Mouse (Mus musculus) adrenal gland, adult 2 months (tissue): Measurements from ENCODE around the gene Celsr2. TPM values are rescaled to one million over a fixed set of nuclear protein-coding genes. Genes with fewer than 3 reads are reported as not detected.

Experiments
- DNase-seq: peaks from one replicate; pipeline ENCODE4 v3.0.0; 2021
- long read RNA-seq: library from polyadenylated mRNA; stranded (forward); transcript quantifications from one replicate; pipeline ENCODE4 v2.0.0, GENCODE M21; 2021
- polyA plus RNA-seq: library from polyadenylated mRNA; depleted of rRNA; stranded (reverse); fragments of >200 nt; gene quantifications from 2 replicates; pipeline ENCODE4 v1.2.3, GENCODE M21; 2012; rRNA removed
- total RNA-seq, 2 experiments: library from RNA; stranded (reverse); gene quantifications; 2 replicates each; pipeline ENCODE4 v1.2.3; 2021

Celsr2 gene
- total RNA-seq (1 to 10 TPM; 6.1 to 8.3 TPM), polyA plus RNA-seq (9.9 and 17.1 TPM in 2 replicates)
- long read RNA-seq = 0 reads

DNA sequence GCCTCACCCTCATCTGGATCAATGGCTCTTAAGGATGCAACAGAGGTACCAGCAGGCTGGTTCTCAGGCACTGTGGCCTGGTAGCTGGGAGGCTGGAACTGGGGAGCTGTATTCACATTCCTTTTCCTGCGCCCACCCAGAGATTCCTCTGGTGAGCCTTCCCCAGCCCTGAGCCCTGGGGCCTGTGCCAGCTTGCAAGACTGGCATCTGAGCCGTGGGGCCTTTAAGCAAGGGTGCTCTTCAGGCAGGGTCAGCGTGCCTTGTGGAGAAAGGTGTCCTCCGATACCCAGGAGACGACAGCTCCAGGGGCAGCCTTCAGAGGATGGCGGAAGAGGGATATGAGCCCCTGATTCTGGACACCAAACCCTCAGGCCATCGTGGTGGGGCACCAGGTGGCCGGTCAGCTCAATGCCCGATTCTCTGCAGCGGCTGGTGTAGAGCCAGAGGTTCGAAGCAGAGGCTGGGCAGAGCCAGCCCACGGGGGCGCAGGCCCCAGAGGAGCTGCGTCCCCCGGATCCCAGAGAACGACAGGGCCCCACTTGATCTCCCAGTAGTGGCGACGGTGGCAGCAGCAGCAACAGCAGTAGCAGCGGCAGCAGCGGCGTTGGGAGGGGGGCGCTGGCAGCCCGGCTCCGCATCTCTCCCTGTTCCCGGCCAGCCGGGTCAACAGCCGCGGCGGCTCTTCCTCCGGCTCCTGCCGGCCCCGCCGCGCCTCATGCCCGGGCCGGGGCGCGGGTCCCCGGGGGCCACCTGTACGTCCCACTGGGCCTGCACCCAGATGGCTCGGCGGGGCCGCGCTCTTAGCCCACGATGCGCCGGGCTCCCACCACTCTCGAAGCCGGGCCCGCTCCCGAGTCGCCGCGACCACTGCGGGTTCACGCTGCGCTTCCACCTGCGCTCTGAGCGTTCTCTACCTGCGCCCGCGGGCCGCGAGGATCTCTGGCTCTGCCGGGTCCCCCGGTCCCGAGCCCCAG, at the start of gene Celsr2:
Gene Celsr2 (minus strand): TSS at position 696 of the 974 bp plus-strand sequence.
- DNase-seq = peak; percentile 40

- no peak for DNase-seq
These were observed 43.5 kb upstream of the Celsr2 start for GRCm38 (mm10) chr3:108458866-108459265.

- no peak for DNase-seq
These were observed 43.0 kb upstream of the Celsr2 start for GRCm38 (mm10) chr3:108458380-108458779.

- peak; percentile 23 for DNase-seq
These were observed 38.8 kb upstream of the Celsr2 start for GRCm38 (mm10) chr3:108454172-108454571.

GRCm38 (mm10) chr3:108451969-108452368, 36.6 kb upstream of the Celsr2 start:
- no peak for DNase-seq

DNA sequence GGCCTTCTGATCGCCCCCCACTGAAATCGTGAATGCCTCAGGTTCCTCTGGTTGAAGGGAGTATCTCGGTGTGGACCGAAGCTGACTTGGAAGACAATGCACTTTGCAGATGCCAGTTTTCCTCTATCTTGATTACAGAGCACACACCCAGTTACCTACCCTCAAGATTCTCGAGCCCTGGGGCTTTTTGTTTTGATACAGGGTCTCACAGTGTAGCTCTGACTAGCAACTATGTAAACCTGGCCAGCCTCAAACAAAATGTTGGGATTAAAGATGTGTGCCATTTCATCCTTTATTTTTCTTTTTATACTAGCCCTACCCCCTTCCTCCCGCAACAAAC, 30.0 kb upstream of the Celsr2 start:
- DNase-seq = no peak

DNA sequence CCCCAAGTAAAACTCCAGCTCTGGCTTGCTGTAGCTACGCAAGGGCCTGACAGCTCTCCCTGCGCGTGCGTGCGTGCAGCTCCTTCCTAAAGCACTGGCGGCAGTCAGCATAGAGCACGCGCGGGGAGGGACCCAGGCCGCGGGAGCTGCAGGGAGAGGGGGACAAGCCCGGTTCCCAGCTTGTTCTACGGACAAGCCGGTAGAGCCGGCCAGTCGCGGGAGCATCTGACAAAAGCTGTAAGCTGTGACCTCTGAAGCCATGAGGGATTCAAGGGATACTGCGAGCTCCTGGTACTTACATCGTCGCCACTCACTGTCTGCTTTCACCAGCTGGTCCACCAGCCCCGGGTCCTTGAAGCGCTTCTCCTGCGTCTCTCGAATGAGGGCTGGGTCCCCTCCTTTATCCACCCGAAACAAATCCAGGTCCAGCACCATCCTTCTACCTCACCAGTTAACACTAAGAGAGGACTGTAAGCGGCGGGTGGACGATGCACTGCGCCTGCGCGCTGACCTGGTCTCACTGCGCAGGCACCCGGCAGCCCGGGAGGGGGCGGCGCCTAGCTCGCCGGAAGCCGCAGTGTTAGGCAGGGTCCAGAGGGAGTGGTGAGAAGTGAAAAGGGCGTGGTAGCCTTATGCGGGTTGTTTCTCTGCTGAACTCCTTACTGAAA, 29.5 kb upstream of the Celsr2 start, which contains the start of gene Sars:
Gene Sars (minus strand): TSS at position 512 of the 668 bp plus-strand sequence.
- DNase-seq = peak; percentile 95

DNA sequence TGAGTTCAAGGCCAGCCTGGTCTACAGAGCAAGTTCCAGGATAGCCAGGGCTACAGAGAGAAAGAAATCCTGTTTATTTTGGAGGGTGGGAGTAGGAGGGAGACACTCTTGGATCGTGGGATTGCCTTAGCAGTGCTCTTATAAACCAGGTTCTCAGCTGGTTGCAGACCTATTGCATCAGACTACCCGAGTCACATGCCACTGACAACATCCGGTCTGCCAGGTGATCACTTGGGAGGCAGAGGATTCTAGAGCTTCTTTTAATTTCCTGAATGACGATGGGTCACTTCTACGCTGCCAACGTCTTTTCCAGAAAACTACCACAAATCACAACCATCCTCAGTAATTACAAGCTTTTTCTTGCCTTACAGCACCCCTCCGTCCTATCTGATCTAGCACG, 28.7 kb upstream of the Celsr2 start:
- DNase-seq = peak; percentile 71

- no peak for DNase-seq
These were observed 21.0 kb upstream of the Celsr2 start for GRCm38 (mm10) chr3:108436380-108436714.

- no peak for DNase-seq
These were observed 20.5 kb upstream of the Celsr2 start for GRCm38 (mm10) chr3:108435701-108436379.

GRCm38 (mm10) chr3:108433881-108434495, 18.6 kb upstream of the Celsr2 start:
- DNase-seq = no peak

DNA sequence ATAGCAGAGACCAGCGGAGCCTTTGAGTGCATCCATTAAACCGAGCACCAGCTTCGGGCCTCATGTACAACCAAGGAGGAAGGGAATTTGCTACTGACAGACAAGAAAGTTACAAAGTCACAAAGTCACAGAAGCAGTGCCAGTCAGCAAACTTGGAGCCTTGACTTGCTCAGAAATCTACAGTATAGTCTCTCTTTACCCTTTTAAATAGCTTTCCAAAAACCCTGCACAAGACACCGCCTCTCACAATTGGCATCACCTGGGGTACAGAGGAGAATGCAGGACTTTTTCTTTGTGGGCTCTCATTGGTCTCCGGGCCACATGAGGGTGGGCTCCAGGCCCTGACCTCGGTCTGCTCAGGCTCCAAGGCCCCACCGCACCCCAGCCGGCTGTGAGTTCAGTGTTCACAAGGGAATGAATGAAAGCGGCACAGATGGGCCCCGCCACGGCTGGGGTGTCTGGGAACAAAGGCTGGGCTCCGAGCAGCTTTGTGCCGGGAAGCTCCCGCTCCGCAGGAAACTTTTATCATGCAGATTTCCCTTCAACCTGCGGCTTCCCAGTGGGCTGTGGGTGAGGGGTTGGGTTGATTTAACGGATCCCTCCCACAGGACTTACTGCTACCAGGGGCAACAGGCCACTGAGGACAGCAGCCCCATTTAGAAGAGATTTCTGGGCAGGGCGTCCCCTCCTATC, 18.0 kb upstream of the Celsr2 start:
- no peak for DNase-seq

DNA sequence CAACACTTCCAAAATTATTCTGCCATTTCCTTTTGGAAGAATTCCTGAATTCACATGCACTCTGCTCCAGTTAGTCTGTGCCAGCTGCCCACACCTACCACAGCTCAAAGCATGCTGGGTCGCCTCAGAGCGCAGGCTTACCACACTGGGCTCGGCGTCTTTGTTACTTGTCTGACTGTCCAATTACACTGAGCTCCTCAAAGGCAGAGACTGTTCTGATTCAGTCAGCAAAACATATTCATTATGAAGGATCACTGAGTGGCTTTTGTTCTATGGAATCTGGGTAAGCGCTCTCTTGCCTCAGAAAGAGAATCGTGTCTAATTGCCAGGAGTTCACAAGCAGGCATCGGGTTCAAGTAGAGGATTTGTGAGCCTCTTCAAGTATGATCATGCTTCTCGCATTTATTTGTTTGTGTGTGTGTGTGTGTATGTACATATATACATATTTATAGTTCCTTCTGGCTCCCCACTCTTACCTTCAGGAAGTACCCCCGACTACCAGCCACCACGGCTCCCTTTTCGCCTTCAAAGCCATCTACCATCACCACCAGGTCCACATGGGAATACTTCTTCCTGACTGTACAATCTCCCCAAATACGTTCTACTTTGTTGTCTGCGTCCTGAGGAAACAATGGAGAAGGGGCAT, 17.3 kb upstream of the Celsr2 start:
- DNase-seq = no peak

DNA sequence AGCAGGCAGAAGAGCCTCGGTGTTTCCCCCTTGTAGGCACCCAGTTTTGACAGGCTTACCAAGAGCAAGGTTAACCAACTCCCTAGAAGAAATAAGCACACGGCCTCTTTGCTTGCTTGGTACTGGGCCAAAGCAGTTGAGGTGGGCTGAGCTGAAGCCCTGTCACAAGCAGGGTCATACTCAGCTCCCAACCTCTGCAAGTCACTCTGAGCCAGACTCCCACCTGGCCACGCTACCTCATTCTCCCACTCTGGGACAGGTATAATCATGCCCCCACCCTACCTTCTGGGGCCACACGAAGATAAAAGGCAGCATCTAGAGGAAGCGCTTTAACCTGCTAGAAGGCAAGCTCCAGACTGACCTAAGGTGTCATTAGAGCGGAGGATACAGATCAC, 10.3 kb upstream of the Celsr2 start:
- no peak for DNase-seq

- no peak for DNase-seq
These were observed 9.7 kb upstream of the Celsr2 start for GRCm38 (mm10) chr3:108424944-108425623.

GRCm38 (mm10) chr3:108423844-108424801, 8.8 kb upstream of the Celsr2 start:
- peak; percentile 62 for DNase-seq

- DNase-seq = no peak
These were observed 7.7 kb upstream of the Celsr2 start for GRCm38 (mm10) chr3:108423006-108423405.

- DNase-seq = peak; percentile 83
These were observed 475 bp upstream of the Celsr2 start for GRCm38 (mm10) chr3:108415831-108416223.
